7 mouse cellular contexts compared by ENCODE assay signal in genomic region chr2:164070142-164070764, GRCm38 (mm10). TPM values are rescaled to one million over a fixed set of nuclear protein-coding genes. Genes with fewer than 3 reads are reported as not detected.
DNase-seq lines count a peak whose midpoint lies in the region; ATAC-seq and TF ChIP-seq lines count a peak whose summit lies in the region.

Gene Stk4, plus strand, starts transcription at chr2:164070322.

- ATAC-seq in intestine, embryonic 16.5 days, result peak; percentile 6
- ATAC-seq in liver, postnatal 0 days, result peak; percentile 27

- no peaks in the 10 kb centered on the region for H3K9me3 ChIP-seq in intestine, embryonic 16.5 days (ENCODE audit: control insufficient read depth, low read length)
- no peaks in the 10 kb centered on the region for H3K9me3 ChIP-seq in liver, postnatal 0 days (ENCODE audit: low read length)

- no peaks in the 10 kb centered on the region; the same call in 1 of the 2 replicates for H3K4me1 ChIP-seq in spleen, adult 2 months (ENCODE audit: control insufficient read depth, insufficient read depth, insufficient read length)
- peaks cover 20% of the 10 kb centered on the region for H3K4me1 ChIP-seq in intestine, embryonic 16.5 days (ENCODE audit: control insufficient read depth, insufficient read depth, low read length)
- H3K4me1 ChIP-seq in liver, postnatal 0 days (ENCODE audit: insufficient read depth), result peaks cover 21% of the 10 kb centered on the region

- peak within 1 kb of the TSS; percentile 68 for H3K4me2 ChIP-seq in intestine, embryonic 16.5 days (ENCODE audit: low read depth, low read length)
- H3K4me2 ChIP-seq in liver, postnatal 0 days (ENCODE audit: low read depth, low read length), result peak within 1 kb of the TSS; percentile 92

- DNase-seq in spleen, adult 2 months (ENCODE audit: low read depth in 1 of 2, low spot score in 2 of 2), result peak in 1 of 2 experiments; percentile 38
- DNase-seq in spleen, adult 18-20 months, result no peak
- peak; percentile 74 for DNase-seq in brain, adult 2 months (ENCODE audit: low read depth, low spot score)
- no peak for DNase-seq in gonadal fat pad, adult 2 months (ENCODE audit: low read depth)
- DNase-seq in liver, postnatal 0 days, result no peak
- peak; percentile 65 for DNase-seq in testis, postnatal 10 days (ENCODE audit: low spot score)

- WGBS in spleen, adult 2 months, result under 1% methylated on average over 45 of the region's 45 CpGs
- WGBS in intestine, embryonic 16.5 days, result under 1% methylated on average over 45 of the region's 45 CpGs
- under 1% methylated on average over 45 of the region's 45 CpGs for WGBS in liver, postnatal 0 days (ENCODE audit: insufficient replicate concordance)

- no peak for TF ChIP-seq CTCF in spleen, adult 2 months (IDR thresholded peaks at IDR 0.05; ENCODE audit: extremely low read depth, insufficient read depth, insufficient read length, insufficient replicate concordance)
- no peak for TF ChIP-seq CTCF in liver, postnatal 0 days (IDR thresholded peaks at IDR 0.05; ENCODE audit: low read depth)

- no peak for TF ChIP-seq EP300 in liver, postnatal 0 days (IDR thresholded peaks at IDR 0.05; ENCODE audit: low read depth)

- peaks cover 7% of the 10 kb centered on the region for H3K36me3 ChIP-seq in spleen, adult 2 months (ENCODE audit: control insufficient read depth, insufficient read depth, low read length)
- H3K36me3 ChIP-seq in intestine, embryonic 16.5 days (ENCODE audit: control insufficient read depth, insufficient read depth, low read length), result no peaks in the 10 kb centered on the region
- H3K36me3 ChIP-seq in liver, postnatal 0 days (replicated peaks; ENCODE audit: insufficient read depth, low read length), result peaks cover 14% of the 10 kb centered on the region

- peak within 1 kb of the TSS; percentile 90 for H3K4me3 ChIP-seq in spleen, adult 2 months (ENCODE audit: extremely low read depth, insufficient read depth, insufficient read length)
- H3K4me3 ChIP-seq in intestine, embryonic 16.5 days (ENCODE audit: low read length), result peak within 1 kb of the TSS; percentile 87
- peak within 1 kb of the TSS; percentile 87 for H3K4me3 ChIP-seq in liver, postnatal 0 days (ENCODE audit: low read depth, low read length)

- H3K9ac ChIP-seq in intestine, embryonic 16.5 days (ENCODE audit: low read depth, low read length), result peak within 1 kb of the TSS; percentile 84
- H3K9ac ChIP-seq in liver, postnatal 0 days (replicated peaks), result peak within 1 kb of the TSS; percentile 78

- H3K27ac ChIP-seq in spleen, adult 2 months (ENCODE audit: insufficient read depth, low read length), result peak within 1 kb of the TSS; percentile 88
- peak within 1 kb of the TSS; percentile 80 for H3K27ac ChIP-seq in intestine, embryonic 16.5 days (ENCODE audit: low read length)
- peak within 1 kb of the TSS; percentile 63 for H3K27ac ChIP-seq in liver, postnatal 0 days (ENCODE audit: low read depth)

- TF ChIP-seq POLR2A in spleen, adult 2 months (IDR thresholded peaks at IDR 0.05; ENCODE audit: low read depth, low read length), result no peak

- no peaks in the 10 kb centered on the region for H3K27me3 ChIP-seq in spleen, adult 2 months (ENCODE audit: control insufficient read depth, insufficient read depth, low read length)
- H3K27me3 ChIP-seq in intestine, embryonic 16.5 days (replicated peaks; ENCODE audit: control insufficient read depth, insufficient read depth, low read length), result no peaks in the 10 kb centered on the region
- no peaks in the 10 kb centered on the region for H3K27me3 ChIP-seq in liver, postnatal 0 days (ENCODE audit: insufficient read depth, low read length)

RNA-seq across cellular contexts. Expression of gene Stk4, which starts in this region (rescaled TPM):
- polyA plus RNA-seq in spleen, adult 2 months (2012; rRNA removed), result 31.6 and 36.9 TPM in 2 replicates
- polyA plus RNA-seq in gonadal fat pad, adult 2 months (2012; rRNA removed), result 15.0 and 16.1 TPM in 2 replicates
- 18.1 and 18.4 TPM in 2 replicates for polyA plus RNA-seq in intestine, embryonic 16.5 days (2015; fragmentation: Nextera tagmentation; extraction: Ambion mirVana)
- 9.8 and 10.8 TPM in 2 replicates for polyA plus RNA-seq in liver, postnatal 0 days (2015; fragmentation: Nextera tagmentation; extraction: Ambion mirVana)

Comparison
In these comparisons a context has a peak if more than half of its experiments do, and no peak if none do; other contexts are left out.
1. DNase-seq: peak in brain, adult 2 months (single experiment) and testis, postnatal 10 days (single experiment); none in spleen, adult 18-20 months (0 of 2), gonadal fat pad, adult 2 months (single experiment) and liver, postnatal 0 days (single experiment).
2. Peak in every context shown above with its lines, with median percentiles within 50 percentile points of each other: H3K27ac ChIP-seq and H3K4me3 ChIP-seq.